Mouse (Mus musculus) urinary bladder, postnatal 36 days (tissue): Measurements from ENCODE around the gene Ptpra.
A peak's percentile ranks its signal among the peaks of the same experiment; 100 is the strongest.

Experiments used
- DNase-seq, 2 experiments: peaks; one replicate each; pipeline ENCODE4 v3.0.0; 2022; ENCODE audit warnings: low spot score in 2 of 2, mixed read lengths in 1 of 2

The Ptpra gene

GRCm38 (mm10) chr2:130449794-130450433 is at the start of gene Ptpra:
Gene Ptpra (plus strand): TSS chr2:130450278.
- peak; percentile 89 to 90 for DNase-seq

DNA sequence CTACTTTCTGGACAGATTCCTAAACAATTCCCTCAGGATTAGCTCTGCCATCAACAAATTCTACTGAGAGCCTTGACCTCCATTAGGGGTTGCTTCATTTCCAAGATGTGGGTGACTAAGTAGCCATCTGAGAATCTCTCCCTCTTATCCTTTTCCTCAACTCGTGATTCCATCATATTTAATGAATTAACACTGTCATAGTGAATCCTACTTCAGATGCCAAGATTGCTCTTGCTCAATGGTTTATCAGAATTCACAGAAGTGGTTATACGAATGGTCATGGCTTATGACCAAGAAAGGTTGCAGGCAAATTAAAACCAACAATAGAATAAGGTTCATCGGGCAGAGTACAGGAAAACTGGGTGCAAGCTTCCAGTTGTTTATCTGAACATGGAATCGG is 48.2 kb upstream of the Ptpra start:
- DNase-seq = no peak

- no peak for DNase-seq
Observed at GRCm38 (mm10) chr2:130404939-130405338, 45.1 kb upstream of the Ptpra start, which contains the start of the genes Gm28372 and 1700020A23Rik. Gene Gm28372 (plus strand): TSS chr2:130405239. Gene 1700020A23Rik (plus strand): TSS chr2:130405259.

DNA sequence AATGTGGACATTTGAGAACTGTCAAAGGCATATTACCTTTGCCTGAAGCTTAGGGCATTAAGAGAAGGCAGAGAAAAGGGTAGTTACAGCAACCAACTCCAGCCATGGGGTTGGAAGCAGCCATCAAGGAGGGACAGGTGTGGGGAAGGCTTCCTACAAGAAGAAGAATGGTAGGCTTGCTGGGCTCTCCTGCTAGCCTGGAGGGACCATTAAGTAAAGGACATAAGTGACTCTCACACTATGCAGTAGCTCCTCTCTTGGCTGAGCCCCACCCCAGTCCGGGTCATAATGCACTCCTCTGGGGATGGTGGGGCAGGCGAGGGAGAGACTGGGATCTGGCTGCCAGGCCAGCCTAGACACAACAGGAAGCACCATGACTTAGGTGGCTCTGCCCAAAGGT is 43.9 kb upstream of the Ptpra start, which contains the start of gene Tmem239:
Gene Tmem239 (plus strand): TSS at position 301 of the 400 bp plus-strand sequence.
- no peak for DNase-seq

DNA sequence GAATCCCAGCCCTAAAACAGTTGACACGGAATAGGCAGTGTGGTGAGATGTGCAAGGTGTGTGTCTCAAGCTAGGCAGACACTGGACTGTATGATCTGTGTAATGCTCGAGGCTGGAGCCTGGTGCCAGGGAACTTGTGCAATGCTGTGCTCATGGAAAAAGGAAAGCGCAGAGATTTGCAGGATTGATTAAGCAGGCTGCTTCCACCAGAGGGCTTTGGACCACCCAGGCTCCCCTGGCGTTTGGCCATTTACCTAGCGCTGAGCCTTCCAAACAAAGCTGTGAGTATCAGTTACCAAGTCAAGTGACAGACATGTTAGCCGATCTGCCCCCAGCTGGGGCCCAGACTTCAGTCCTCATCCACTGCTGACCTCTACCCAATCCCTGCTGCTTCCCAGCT is 41.9 kb upstream of the Ptpra start:
- no peak for DNase-seq

GRCm38 (mm10) chr2:130411558-130412495 is 38.3 kb upstream of the Ptpra start:
- peak; percentile 67 to 81 for DNase-seq

GRCm38 (mm10) chr2:130412775-130413174 is 37.3 kb upstream of the Ptpra start:
- no peak for DNase-seq

GRCm38 (mm10) chr2:130414094-130414856 is 35.8 kb upstream of the Ptpra start:
- DNase-seq = no peak

DNA sequence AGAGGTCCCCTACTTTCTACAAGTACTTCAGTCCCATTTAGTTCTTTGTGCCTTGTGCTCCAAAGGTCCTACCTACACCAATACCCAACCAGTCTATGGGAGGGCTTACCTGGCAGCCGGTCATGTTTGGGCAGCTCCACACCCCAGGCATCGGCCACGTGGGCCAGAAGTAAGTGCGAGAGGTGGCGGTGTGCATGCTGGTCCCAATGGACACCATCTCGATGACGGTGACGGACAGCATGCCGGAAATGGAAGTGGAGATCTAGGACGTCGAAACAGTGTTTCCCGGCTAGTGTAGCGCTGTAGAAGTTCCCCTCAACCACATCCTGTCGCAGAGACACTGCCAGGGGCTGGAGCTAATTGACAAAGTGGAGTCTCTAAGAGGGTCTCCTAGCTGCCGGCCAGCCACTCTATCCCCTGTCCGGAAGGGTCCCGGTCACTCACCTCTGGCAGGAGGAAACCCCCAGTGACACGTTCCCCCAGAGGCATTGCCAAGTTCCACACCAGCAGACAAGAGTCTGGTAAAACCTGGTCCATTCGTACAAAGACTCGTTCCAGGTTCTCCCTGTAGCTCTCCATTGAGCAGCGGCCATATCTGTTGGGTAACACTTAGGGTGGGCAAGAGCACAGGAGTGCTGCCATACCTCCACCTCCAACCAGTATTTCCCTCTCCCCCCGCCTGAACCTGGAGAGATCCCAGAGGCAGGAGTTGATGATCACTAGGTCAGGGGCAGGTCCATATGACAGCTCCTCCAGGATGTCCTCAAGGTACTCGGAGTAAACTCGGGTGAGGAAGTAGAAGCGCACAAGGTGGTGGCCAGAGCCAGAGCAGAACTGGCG is 28.1 kb upstream of the Ptpra start:
- DNase-seq = no peak

DNA sequence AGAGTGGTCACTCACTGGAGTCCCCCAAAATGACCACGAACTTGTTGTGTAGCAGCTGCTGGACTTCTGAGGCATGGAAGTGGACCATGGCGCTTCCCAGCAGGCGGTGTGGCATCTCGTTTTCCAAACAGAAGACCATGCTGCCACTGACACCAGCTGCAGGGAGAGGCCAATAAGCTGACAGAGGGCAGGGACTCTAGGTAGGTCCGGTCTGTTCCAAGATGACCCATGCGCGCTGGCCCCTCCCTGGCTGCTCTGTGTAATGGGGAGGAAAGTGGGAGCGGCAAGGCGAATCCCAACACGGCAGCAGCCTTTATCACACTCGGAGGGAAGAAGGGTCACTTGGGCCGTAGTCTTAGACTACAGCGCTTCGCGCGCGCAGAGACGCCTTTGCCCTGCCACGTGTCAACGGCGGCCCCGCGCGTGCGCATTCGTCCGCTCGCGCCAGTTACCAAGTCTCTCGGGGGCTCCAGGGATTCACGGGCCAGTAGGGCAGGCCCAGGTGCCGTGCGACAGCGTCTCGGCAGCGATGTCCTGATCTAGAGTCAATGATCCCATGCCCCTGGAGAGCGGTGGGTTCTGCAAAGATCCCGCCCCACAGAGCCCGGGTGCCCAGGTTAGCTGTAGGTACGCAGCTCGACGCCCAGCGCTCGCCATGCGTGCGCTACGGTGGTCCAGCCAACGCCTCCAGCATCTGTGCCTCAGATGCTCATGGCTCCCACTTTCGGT is 26.5 kb upstream of the Ptpra start:
- peak in 1 of 2 experiments; percentile 69 for DNase-seq

GRCm38 (mm10) chr2:130424126-130424853 is 25.8 kb upstream of the Ptpra start, which contains the start of the genes Vps16 and Pced1a:
Gene Vps16 (plus strand): TSS chr2:130424339.
Gene Pced1a (minus strand): TSS chr2:130424701.
- DNase-seq = peak; percentile 89 to 92

DNA sequence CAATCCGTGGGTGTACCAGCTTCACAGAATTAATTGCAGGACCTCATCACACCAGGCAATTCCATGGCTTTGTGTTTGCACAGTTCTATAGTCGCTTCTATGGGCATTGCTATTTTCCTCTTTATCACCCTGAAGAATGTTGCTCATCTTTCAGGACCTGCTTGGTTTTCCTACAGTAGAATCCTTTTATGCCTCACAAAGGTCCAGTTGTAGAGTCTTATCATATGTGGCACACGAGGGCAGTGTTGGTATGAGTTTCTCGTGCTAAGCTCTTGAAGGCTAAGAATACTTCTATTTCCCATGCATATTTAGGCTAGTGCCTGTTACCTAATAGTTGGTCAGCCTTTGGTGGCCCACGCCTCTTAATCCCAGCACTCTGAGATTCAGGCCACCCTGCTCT is 25.0 kb upstream of the Ptpra start:
- no peak for DNase-seq

GRCm38 (mm10) chr2:130429851-130430250 is 20.2 kb upstream of the Ptpra start:
- no peak for DNase-seq

DNA sequence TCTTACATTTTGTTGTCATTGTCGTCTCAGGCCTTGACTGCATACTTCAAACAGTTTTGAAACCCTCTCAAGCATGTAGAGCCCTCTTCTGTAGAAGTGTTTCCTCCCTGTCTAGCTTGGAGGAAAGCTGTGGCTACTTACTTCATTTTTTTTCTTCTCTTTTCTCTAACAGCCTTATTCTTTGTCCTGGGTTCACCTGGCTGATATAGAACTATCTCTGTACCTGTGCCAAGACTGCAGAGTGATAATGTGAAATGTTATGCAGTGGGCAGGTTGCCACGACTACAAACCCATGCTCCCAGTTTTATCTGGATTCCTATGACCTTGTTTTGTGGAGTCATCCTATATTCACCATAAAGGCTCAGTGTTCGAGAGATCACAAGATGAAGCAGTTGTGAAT is 19.6 kb upstream of the Ptpra start:
- no peak for DNase-seq

GRCm38 (mm10) chr2:130432157-130432556 is 17.9 kb upstream of the Ptpra start:
- no peak for DNase-seq

GRCm38 (mm10) chr2:130433152-130433551 is 16.9 kb upstream of the Ptpra start:
- no peak for DNase-seq

- DNase-seq = no peak
Observed at GRCm38 (mm10) chr2:130436769-130437168, 13.3 kb upstream of the Ptpra start.

DNA sequence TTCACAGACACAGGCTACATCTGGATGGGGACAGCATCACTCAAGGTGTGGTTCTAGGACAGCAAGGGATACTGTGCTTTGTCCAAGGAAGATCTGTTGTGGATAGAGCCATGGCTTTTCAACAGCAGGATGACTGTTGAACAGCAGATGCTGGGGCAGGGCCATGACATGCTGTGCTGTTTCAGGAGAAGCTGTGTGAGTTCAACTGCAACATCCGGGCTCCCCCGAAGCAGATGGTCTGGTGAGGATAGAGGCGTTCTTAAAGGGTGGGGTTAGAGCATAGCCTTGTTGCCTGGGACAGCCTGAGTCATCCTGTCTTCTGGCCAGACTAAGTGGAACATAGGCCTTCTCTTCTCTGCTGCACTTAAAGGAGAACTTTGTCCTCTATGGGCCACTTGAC is 11.2 kb upstream of the Ptpra start:
- no peak for DNase-seq

- no peak for DNase-seq
Observed at GRCm38 (mm10) chr2:130439840-130440480, 10.1 kb upstream of the Ptpra start.
